In genomic region chr6:52577270-52577669, GRCm38 (mm10) we compare ENCODE assay signal across 9 mouse cellular contexts.
DNase-seq lines count a peak whose midpoint lies in the region; ATAC-seq and TF ChIP-seq lines count a peak whose summit lies in the region.
"Had no signal": no experiment of that assay in that cellular context is flagged by ENCODE, and none has a peak within 500 bp of the region (broad histone marks: within the 10 kb centered on the region; RNA-seq: fewer than 3 reads in every experiment).

No protein-coding gene starts in this region.

- no peaks in the 10 kb centered on the region for H3K36me3 ChIP-seq in heart, embryonic 11.5 days (ENCODE audit: control insufficient read depth, insufficient read depth, low read length)
- peaks cover 8% of the 10 kb centered on the region; the same call in 1 of the 2 replicates for H3K36me3 ChIP-seq in liver, postnatal 0 days (replicated peaks; ENCODE audit: insufficient read depth, low read length)
- H3K36me3 ChIP-seq in liver, embryonic 11.5 days (ENCODE audit: control insufficient read depth, insufficient read depth, low read length) = no peaks in the 10 kb centered on the region
- H3K36me3 ChIP-seq in neural tube, embryonic 15.5 days = no peaks in the 10 kb centered on the region

- H3K9me3 ChIP-seq in heart, embryonic 11.5 days (replicated peaks; ENCODE audit: control insufficient read depth, low read length) = no peaks in the 10 kb centered on the region
- no peaks in the 10 kb centered on the region for H3K9me3 ChIP-seq in liver, postnatal 0 days (ENCODE audit: low read length)
- H3K9me3 ChIP-seq in liver, embryonic 11.5 days (ENCODE audit: control insufficient read depth, low read length) = no peaks in the 10 kb centered on the region
- H3K9me3 ChIP-seq in neural tube, embryonic 15.5 days (replicated peaks) = no peaks in the 10 kb centered on the region

- H3K27ac ChIP-seq in heart, embryonic 11.5 days (ENCODE audit: low read depth, low read length) = no peak overlapping the region
- H3K27ac ChIP-seq in liver, postnatal 0 days (ENCODE audit: low read depth) = no peak overlapping the region
- no peak overlapping the region for H3K27ac ChIP-seq in liver, embryonic 11.5 days (ENCODE audit: low read depth, low read length)
- no peak overlapping the region for H3K27ac ChIP-seq in neural tube, embryonic 15.5 days (replicated peaks)
- H3K27ac ChIP-seq: macrophage had no signal

- H3K27me3 ChIP-seq in heart, embryonic 11.5 days (ENCODE audit: control insufficient read depth, insufficient read depth, low read length) = no peaks in the 10 kb centered on the region
- no peaks in the 10 kb centered on the region for H3K27me3 ChIP-seq in liver, postnatal 0 days (ENCODE audit: insufficient read depth, low read length)
- H3K27me3 ChIP-seq in liver, embryonic 11.5 days (replicated peaks; ENCODE audit: control insufficient read depth, insufficient read depth, low read length) = no peaks in the 10 kb centered on the region
- peaks cover 11% of the 10 kb centered on the region; the same call in 1 of the 2 replicates for H3K27me3 ChIP-seq in neural tube, embryonic 15.5 days (replicated peaks)

- no peak overlapping the region for H3K9ac ChIP-seq in heart, embryonic 11.5 days (ENCODE audit: low read depth, low read length)
- no peak overlapping the region for H3K9ac ChIP-seq in liver, postnatal 0 days (replicated peaks)
- no peak overlapping the region for H3K9ac ChIP-seq in liver, embryonic 11.5 days (ENCODE audit: low read depth, low read length)
- no peak overlapping the region for H3K9ac ChIP-seq in neural tube, embryonic 15.5 days (replicated peaks)

- no peak for TF ChIP-seq EP300 in liver, postnatal 0 days (IDR thresholded peaks at IDR 0.05; ENCODE audit: low read depth)

- TF ChIP-seq CTCF in liver, postnatal 0 days (IDR thresholded peaks at IDR 0.05; ENCODE audit: low read depth) = peak; percentile 61

- DNase-seq in heart, adult 18-20 months = peak; percentile 35 to 73
- DNase-seq in liver, postnatal 0 days = no peak
- no peak for DNase-seq in liver, embryonic 11.5 days (ENCODE audit: low spot score)
- DNase-seq in c-Kit-positive CD71-negative TER-119-negative erythroid progenitor cells, embryonic 14.5 days (ENCODE audit: low read depth) = peak; percentile 34
- DNase-seq in skeletal muscle tissue, adult 2 months (ENCODE audit: low read depth, low spot score) = peak; percentile 19
- DNase-seq in adrenal gland, postnatal 10 days = no peak

- no peak overlapping the region for H3K4me2 ChIP-seq in heart, embryonic 11.5 days
- H3K4me2 ChIP-seq in liver, postnatal 0 days (ENCODE audit: low read depth, low read length) = no peak overlapping the region
- H3K4me2 ChIP-seq in liver, embryonic 11.5 days = no peak overlapping the region
- H3K4me2 ChIP-seq in neural tube, embryonic 15.5 days = no peak overlapping the region

- ATAC-seq in heart, embryonic 11.5 days (replicated peaks; ENCODE audit: insufficient number of reproducible peaks, low FRiP score, low TSS enrichment) = no peak
- ATAC-seq in liver, postnatal 0 days = no peak
- ATAC-seq in liver, embryonic 11.5 days (replicated peaks; ENCODE audit: low FRiP score) = no peak
- ATAC-seq in neural tube, embryonic 15.5 days (ENCODE audit: low FRiP score) = no peak; the same call in 1 of the 2 replicates

- H3K4me3 ChIP-seq in heart, embryonic 11.5 days (ENCODE audit: low read depth, low read length) = no peak overlapping the region
- no peak overlapping the region for H3K4me3 ChIP-seq in liver, postnatal 0 days (ENCODE audit: low read depth, low read length)
- H3K4me3 ChIP-seq in liver, embryonic 11.5 days (ENCODE audit: low read depth, low read length) = no peak overlapping the region
- H3K4me3 ChIP-seq in neural tube, embryonic 15.5 days (replicated peaks) = no peak overlapping the region

- no peaks in the 10 kb centered on the region for H3K4me1 ChIP-seq in heart, embryonic 11.5 days (ENCODE audit: control insufficient read depth, insufficient read depth, low read length)
- no peaks in the 10 kb centered on the region for H3K4me1 ChIP-seq in liver, postnatal 0 days (ENCODE audit: insufficient read depth)
- no peaks in the 10 kb centered on the region for H3K4me1 ChIP-seq in liver, embryonic 11.5 days (replicated peaks; ENCODE audit: control insufficient read depth, insufficient read depth, low read length)
- no peaks in the 10 kb centered on the region for H3K4me1 ChIP-seq in neural tube, embryonic 15.5 days

- WGBS in heart, embryonic 11.5 days (ENCODE audit: insufficient replicate concordance) = 29% methylated on average over 4 of the region's 4 CpGs
- 42% methylated on average over 4 of the region's 4 CpGs for WGBS in liver, postnatal 0 days (ENCODE audit: insufficient replicate concordance)
- 41% methylated on average over 4 of the region's 4 CpGs for whole genome bisulfite sequencing in liver, embryonic 11.5 days
- WGBS in neural tube, embryonic 15.5 days = 20% methylated on average over 4 of the region's 4 CpGs

Comparison
In these comparisons a context has a peak if more than half of its experiments do, and no peak if none do; other contexts are left out.
1. DNase-seq: peak in heart, adult 18-20 months (2 of 2), c-Kit-positive CD71-negative TER-119-negative erythroid progenitor cells, embryonic 14.5 days (single experiment) and skeletal muscle tissue, adult 2 months (single experiment); none in liver, postnatal 0 days (single experiment), liver, embryonic 11.5 days (single experiment) and adrenal gland, postnatal 10 days (single experiment).